Mouse (Mus musculus) natural killer cell, adult 2 months (primary cell): ENCODE measurements around the gene Kcnmb2.

Experiments
- DNase-seq, 2 experiments: peaks; one replicate each; pipeline ENCODE4 v3.0.0; 2022; ENCODE audit warnings: low spot score in 2 of 2

Gene Kcnmb2

GRCm38 (mm10) chr3:32012205-32012931 is 110.1 kb downstream of the Kcnmb2 start:
- DNase-seq = no peak

- no peak for DNase-seq
Observed at GRCm38 (mm10) chr3:32020981-32021380, 118.7 kb downstream of the Kcnmb2 start.

DNA sequence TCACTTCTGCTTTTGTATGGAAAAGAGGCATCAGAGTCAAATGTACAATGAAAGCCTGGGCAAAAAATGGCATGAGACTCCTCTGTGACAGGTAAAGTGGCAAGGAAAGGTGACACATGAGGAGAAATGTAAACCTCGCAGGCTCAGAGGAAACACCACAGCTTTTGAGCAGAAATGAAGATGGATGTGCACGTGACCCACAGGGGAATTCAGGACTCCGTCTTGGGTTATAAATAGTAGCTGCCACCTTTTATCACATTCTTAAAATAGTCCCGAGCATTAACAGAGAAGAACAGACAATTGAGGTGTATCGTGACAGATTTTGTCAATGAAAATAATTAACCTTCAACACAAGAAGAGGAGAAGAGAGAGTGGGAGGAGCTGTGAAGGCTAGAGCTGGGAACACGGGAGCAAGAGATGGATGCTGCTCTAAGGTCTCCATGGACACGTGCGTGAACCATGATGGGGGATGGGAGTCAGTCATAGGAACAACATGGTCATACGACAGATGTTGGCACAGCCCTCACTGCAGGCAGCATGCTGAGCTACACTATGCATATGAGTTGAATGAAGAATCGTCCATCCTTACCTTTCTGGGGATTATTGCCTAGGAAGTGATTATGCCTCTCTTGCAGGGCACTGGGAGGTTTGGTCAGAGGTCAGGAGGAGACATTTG is 127.2 kb downstream of the Kcnmb2 start:
- DNase-seq = no peak

- DNase-seq = no peak
Observed at GRCm38 (mm10) chr3:32032381-32032780, 130.1 kb downstream of the Kcnmb2 start.

DNA sequence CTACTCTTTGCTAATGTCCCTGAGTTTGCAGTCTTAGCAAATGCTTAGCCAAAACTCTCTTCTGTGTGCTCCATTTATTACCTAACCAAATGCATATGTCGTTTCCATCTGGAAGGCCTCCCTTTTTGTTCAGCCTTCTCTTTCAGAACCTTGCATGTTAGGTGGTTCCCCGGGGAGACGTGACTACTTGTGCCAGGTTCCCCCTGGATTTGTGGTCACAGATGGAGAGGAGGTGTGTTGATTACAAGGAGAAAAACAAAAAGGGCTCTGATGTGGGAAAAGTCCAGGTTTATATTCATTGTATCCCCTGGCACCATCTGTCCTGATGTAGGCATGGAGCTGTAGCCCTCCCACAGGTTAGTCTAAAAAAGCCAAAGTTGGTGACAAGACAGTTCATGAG is 141.5 kb downstream of the Kcnmb2 start:
- DNase-seq = no peak

DNA sequence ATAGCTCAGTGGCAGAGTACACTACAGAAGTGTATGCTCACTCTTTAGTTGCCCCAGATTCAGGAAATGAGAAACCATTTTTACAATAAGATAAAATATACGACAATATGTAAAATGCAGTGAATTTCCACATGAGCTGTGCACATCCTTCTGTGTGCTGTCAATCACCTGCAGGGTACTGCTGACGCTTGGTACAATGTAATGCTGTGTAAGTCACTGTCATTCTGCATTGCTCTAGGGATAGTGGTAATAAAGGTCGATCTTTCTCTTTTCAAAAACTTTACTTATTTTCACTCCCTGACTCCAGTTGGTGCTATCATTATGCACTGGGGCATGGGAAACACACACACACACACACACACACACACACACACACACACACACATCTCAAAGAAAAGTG is 146.5 kb downstream of the Kcnmb2 start:
- no peak for DNase-seq

DNA sequence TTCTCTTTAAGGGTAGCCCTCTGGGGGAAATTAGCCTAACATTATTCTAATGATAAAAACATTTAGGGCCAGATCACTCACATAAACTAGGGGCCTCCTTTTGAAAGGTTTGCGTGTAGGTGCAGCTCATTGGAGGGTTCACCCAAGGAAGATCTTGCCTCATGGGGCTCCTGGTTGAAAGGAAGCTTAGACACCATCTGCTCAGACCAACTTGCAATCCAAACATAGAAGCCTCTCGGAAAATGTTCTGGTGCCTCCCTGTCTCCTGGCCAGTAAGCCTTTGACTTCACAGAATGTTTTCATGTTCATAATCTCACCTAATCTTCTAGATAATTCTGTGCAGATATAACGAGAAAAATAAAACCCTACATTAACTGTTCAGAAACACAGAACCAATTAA is 150.3 kb downstream of the Kcnmb2 start:
- no peak for DNase-seq

DNA sequence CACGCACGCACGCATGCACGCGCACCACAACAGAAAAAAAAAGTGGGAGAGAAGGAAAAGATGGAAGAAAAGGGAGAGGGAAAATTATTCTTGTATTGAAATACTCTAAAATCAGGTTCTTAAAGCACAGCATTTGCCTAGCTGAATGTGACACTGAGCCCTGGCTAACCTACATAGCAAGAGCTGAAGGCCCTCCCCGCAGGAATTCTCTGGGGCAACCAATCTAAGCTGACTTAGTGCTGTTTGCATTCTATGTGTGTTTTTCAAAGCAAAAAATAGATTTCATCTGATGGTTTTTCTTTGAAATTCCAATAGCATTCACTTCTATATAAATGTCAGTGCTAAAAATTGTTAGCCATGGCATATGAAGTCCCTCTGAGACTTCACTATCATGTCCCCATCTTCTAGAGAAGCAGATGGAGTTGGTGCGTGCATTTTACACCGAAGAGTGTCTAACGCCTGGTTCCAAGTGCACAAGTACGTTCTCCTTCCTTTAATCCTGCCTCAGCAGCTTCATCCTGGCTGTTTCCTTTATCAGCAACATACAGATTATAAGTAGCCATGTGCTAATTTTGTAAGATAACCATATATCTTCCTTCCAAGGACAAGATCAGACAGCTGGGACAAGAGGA is 151.4 kb downstream of the Kcnmb2 start:
- DNase-seq = no peak

DNA sequence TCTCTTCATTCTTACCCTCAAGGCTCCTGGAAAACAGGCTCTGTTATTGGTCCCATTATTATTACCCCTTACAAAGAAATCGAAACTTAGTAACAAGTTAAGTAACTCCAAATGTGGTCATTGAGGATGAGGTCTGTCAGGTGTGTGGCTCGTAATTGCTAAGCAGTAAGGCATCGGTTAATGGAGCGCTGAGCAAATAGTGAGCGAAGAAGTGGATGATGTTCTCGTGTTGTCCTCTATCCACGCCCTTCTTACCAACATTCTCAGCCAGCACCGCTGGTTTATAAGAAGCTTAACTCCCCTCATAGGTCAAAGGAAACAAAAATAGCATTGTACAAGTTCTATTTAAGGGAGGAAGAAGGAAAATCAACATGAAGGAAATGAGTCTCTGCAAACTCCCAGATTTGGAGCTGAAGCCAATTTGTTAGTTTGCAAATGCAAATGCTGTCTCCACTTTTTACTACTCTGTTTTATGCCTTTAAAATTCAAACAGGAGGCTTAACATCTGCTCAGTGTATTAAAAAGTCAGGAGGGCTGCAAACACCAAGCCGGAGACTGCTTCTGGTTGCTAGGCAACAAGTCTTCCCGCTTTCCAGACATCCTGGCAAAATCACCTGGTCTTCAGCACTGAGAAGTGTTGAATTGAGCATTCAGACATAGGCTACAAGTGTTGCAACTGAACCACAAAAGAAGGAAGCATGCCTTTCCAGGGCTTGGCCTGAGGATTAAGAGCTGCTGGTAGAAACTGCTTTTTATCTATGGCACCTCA is 157.8 kb downstream of the Kcnmb2 start:
- DNase-seq = no peak

DNA sequence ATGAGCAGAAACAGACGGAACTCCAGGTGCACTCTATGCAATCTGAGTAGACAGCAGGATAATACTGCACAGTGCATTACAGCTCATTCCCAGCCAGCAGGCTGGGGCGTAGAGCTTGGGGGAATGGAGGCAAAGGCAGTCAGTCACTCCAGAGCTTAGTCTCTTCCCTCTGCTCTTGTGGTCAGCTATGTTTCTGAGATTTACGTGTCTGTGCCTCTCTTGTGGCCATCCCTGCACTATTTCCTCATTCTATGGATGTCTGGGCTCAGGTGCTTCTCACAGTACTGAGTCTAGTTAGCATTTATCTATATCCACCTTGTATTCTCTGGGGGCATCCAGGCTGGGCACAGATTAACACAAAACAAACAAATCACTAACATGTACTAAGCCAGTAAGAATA is 160.4 kb downstream of the Kcnmb2 start:
- no peak for DNase-seq

DNA sequence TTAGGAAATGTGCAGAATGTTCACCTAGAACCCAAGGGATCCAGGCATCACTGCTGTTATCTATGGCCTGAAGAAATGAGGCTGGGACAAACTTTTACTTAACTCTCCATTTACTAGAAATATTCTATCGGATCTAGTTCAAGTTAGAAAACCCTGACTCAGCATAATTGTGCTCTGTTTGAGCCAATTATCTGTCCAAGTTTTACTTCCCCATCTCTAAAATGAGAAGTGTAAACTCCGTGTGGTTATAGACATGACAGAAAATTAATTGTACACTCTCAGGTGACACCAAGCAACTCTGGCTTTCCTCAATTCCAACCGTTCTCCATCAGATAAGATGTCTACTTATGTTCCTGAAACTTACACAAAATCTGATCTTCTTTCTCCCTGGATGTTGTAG is 161.0 kb downstream of the Kcnmb2 start:
- DNase-seq = no peak

GRCm38 (mm10) chr3:32067004-32067935 is 165.0 kb downstream of the Kcnmb2 start:
- DNase-seq = no peak

GRCm38 (mm10) chr3:32073881-32074280 is 171.6 kb downstream of the Kcnmb2 start:
- DNase-seq = no peak

DNA sequence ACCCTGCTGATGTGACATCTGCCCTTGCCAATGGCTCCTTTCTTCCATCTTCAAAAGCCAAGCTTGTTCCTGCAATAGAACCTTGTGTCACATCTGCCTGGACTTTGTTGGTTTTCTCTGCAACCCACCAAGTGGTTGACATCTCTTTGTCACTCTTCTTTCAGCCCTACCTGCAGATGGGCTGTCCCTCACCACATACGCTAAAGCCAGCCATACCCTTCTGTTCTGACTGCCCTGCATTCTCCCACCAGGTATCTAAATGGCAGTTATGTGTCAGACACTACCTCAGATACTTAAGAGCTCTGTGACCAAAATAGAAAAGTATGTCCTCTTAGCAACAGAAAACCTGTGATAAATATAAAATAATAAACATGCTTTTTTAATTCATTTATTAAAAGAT is 186.5 kb downstream of the Kcnmb2 start:
- no peak for DNase-seq

- no peak for DNase-seq
Observed at GRCm38 (mm10) chr3:32101391-32101790, 199.1 kb downstream of the Kcnmb2 start.

DNA sequence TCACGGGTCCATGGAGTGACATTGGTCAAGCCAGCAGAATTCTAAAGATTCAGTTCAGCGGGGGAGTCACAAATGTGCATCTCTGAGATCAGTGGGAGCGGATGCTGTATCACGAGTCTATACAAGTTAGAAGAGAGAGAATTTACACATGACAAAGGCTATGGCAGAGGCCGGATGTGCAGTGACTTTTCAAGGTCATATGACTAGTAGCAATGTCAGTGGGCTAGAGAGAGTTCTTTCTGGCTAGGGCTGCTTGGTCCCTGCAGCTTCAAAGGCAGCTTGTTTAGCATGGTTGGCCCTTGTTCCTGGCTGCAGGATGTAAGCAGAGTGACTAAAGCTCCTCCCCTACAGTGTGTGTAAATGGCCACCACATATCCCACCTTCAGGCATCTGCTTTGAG is 217.5 kb downstream of the Kcnmb2 start:
- DNase-seq = no peak

- no peak for DNase-seq
Observed at GRCm38 (mm10) chr3:32121731-32122130, 219.4 kb downstream of the Kcnmb2 start.

- no peak for DNase-seq
Observed at GRCm38 (mm10) chr3:32125431-32125830, 223.1 kb downstream of the Kcnmb2 start.

DNA sequence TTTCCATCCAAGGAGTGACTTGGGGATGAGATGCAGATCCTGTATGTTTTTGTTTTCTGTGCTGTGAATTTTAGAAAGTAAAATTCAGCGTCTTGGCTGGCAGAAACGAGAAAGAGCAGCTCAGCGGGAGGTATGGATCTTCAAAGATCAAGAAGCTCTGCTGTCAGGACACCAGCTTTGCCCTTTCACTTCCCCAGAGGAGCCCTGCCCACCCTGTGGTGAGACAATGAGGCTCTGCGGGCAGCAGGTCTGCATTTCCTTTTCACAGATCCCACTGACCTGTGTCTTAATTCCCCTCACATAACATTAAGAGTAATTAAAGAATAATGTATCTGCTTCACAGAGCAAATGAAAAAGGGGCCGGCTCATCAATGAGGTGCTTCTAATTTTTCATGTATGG is 226.1 kb downstream of the Kcnmb2 start:
- DNase-seq = no peak

DNA sequence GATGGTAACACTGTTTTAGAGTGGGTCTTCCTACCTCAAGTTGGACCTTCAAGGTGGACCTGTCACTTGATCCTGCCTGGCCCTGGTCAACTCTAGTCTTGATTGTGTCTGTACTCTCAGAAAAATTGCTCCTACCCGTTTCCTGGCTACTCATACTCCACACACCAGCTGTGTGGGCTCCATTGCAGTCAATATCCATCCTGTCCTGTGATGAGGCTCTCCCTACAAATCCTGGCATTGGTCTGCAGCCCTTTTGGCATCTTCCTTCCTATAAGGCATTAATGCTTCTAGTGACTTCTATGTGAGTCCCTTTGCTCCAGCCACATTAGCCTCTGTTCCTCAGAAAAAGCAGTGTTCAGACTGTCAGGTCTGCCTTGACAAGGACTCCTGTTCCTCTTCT is 228.4 kb downstream of the Kcnmb2 start:
- no peak for DNase-seq

DNA sequence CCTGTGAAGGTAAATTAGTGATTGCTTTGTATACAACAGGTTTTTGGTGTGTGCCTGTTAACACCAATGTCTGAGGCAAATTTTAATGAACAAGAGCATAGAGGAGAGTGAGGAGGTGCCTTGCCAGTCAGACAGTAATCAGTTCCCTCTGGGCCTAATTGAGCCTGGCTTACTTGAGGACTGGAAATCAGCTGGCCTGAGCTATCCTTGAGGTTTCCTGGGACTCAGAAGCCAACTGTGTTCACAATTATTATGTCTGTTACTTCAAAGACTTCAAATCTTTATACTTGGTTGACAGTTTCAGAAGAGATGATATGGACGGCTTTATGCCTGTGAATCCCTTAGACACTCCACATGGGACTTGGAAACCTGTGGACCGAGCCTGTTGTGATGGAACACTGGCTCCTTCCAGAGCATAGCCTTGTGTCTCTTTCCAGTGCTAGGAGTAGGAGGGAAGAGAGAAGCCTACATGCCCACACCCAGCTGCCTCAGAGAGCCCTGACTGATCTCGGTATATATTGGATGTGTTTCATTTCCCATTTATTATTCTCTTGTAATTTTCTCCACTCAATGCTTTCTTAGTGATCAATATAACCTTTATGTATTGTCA is 230.2 kb downstream of the Kcnmb2 start:
- DNase-seq = no peak
